Comparison of ENCODE assay signal across 27 mouse cellular contexts in the genomic region with DNA sequence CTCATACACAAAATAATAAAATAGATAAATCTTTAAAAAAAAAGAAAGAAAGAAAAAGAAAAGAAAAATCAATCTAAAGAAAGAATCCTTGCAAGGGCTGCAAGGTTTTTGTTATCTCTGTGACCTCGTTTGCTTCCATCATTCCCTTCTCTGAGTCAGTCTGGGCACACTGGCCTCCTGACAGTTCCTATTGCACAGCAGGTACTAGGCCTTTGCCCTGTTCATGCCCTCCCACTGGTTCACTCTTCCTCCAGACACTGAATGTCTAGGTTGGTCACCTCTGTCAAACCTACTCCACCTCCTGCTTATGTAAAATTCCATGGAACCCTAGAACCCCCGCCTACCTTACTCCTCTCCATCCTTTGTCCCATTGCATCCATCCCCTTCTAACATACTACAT. TPM values are rescaled to one million over a fixed set of nuclear protein-coding genes. Genes with fewer than 3 reads are reported as not detected.
"Had no signal": no experiment of that assay in that cellular context is flagged by ENCODE, and none has a peak within 500 bp of the region (broad histone marks: within the 10 kb centered on the region; RNA-seq: fewer than 3 reads in every experiment).

No protein-coding gene starts in this region.

- H3K4me3 ChIP-seq: layer of hippocampus, adult 2 months; limb, embryonic 10.5 days; limb, embryonic 13.5 days; liver, embryonic 12.5 days; liver, embryonic 15.5 days; lung, embryonic 15.5 days; megakaryocyte, embryonic 14.5 days; midbrain, embryonic 12.5 days; neural tube, embryonic 12.5 days; stomach, embryonic 15.5 days had no signal

- H3K4me2 ChIP-seq: limb, embryonic 13.5 days; liver, embryonic 12.5 days; liver, embryonic 15.5 days; lung, embryonic 15.5 days; midbrain, embryonic 12.5 days; neural tube, embryonic 12.5 days; stomach, embryonic 15.5 days had no signal

- H3K9me3 ChIP-seq: limb, embryonic 10.5 days; limb, embryonic 13.5 days; liver, embryonic 12.5 days; liver, embryonic 15.5 days; lung, embryonic 15.5 days; midbrain, embryonic 12.5 days; neural tube, embryonic 12.5 days; stomach, embryonic 15.5 days had no signal

- DNase-seq: kidney, adult 2 months; layer of hippocampus, adult 9-11 months; liver; lung, adult 18-20 months; lung, postnatal 10 days; lung, postnatal 36 days; retina, postnatal 1 day; right cerebral cortex, postnatal 25 days; spleen, adult 18-20 months; thymus, postnatal 25 days had no signal

- H3K36me3 ChIP-seq: limb, embryonic 13.5 days; liver, embryonic 12.5 days; liver, embryonic 15.5 days; midbrain, embryonic 12.5 days; neural tube, embryonic 12.5 days had no signal

- H3K9ac ChIP-seq: limb, embryonic 13.5 days; liver, embryonic 12.5 days; liver, embryonic 15.5 days; lung, embryonic 15.5 days; midbrain, embryonic 12.5 days; neural tube, embryonic 12.5 days; stomach, embryonic 15.5 days had no signal

- H3K27ac ChIP-seq: kidney, postnatal 0 days; layer of hippocampus, adult 2 months; limb, embryonic 10.5 days; limb, embryonic 13.5 days; liver, embryonic 12.5 days; liver, embryonic 15.5 days; lung, embryonic 15.5 days; midbrain, embryonic 12.5 days; neural tube, embryonic 12.5 days; stomach, embryonic 15.5 days had no signal

- ATAC-seq: liver, embryonic 12.5 days had no signal

RNA-seq across cellular contexts. Expression of a gene that starts 12.0 kb away (rescaled TPM):
- total RNA-seq: neutrophil, adult 5-6 weeks had no signal

RNA-seq across cellular contexts. Expression of a gene that starts 18.4 kb away (rescaled TPM):
- total RNA-seq: layer of hippocampus, adult 2 months; layer of hippocampus, postnatal 25 days; left cerebral cortex, adult 18-20 months; neutrophil, adult 5-6 weeks had no signal
- polyA plus RNA-seq: kidney, embryonic 14.5 days; large intestine, adult 2 months; limb, embryonic 10.5 days; limb, embryonic 13.5 days; liver, embryonic 12.5 days; liver, embryonic 15.5 days; lung, embryonic 15.5 days; neural tube, embryonic 12.5 days; stomach, embryonic 15.5 days; thymus, postnatal 0 days had no signal
